Mouse (Mus musculus) urinary bladder, postnatal 10 days (tissue): Measurements from ENCODE around the gene Zfp60.
"Not testable (repeated sequence)": the region's sequence is repeated elsewhere in the genome, so short reads cannot be mapped to it uniquely, and the experiment has no call there.

ENCODE experiments used
- DNase-seq: peaks from one replicate; pipeline ENCODE4 v3.0.0; 2022; ENCODE audit warnings: low spot score

Zfp60 gene

GRCm38 (mm10) chr7:27793865-27794264 is 62.7 kb downstream of the Zfp60 start:
- not testable (repeated sequence) for DNase-seq

- DNase-seq = no peak
These were observed 63.4 kb downstream of the Zfp60 start for GRCm38 (mm10) chr7:27794566-27794965.

GRCm38 (mm10) chr7:27797906-27798811 is 67.0 kb downstream of the Zfp60 start:
- DNase-seq = no peak

GRCm38 (mm10) chr7:27801137-27801536 is 69.9 kb downstream of the Zfp60 start:
- no peak for DNase-seq

- DNase-seq = no peak
These were observed 71.8 kb downstream of the Zfp60 start for GRCm38 (mm10) chr7:27802986-27803385.
